Mouse (Mus musculus): ENCODE data around the gene Crtap. TPM values are rescaled to one million over a fixed set of nuclear protein-coding genes. Genes with fewer than 3 reads are reported as not detected.

Crtap gene
- total RNA-seq, 1 experiment = 106 TPM

GRCm38 (mm10) chr9:114418187-114418586, 27.7 kb upstream of the Crtap start:
- TF ChIP-seq CHD2 (IDR thresholded peaks at IDR 0.05; ENCODE audit: low read depth, low read length) (no peak), ZC3H11A (IDR thresholded peaks at IDR 0.05; ENCODE audit: borderline replicate concordance, low read depth, low read length) (no peak)
- peaks cover 48% of the 10 kb centered on the region for H3K36me3 ChIP-seq (ENCODE audit: control insufficient read depth, insufficient read depth, low read length, poor library complexity, severe bottlenecking)
- in situ Hi-C loops (cut with MboI; ENCODE audit: low sequenced_read_pairs in 2 of 2, unreplicated experiment in 2 of 2) = no loop called here
- no peak for DNase-seq (ENCODE audit: low read depth, low spot score)
- H3K9me3 ChIP-seq (ENCODE audit: control insufficient read depth, insufficient read depth, low read depth, low read length) = peaks cover 35% of the 10 kb centered on the region
- no peak overlapping the region for H3K4me3 ChIP-seq (ENCODE audit: insufficient read depth in 1 of 2, low read depth in 1 of 2, low read length in 2 of 2, poor library complexity in 1 of 2, severe bottlenecking in 1 of 2)
- no peak overlapping the region for H3K9ac ChIP-seq (ENCODE audit: insufficient read depth, low read depth, low read length, poor library complexity, severe bottlenecking)
- H3K27ac ChIP-seq (ENCODE audit: insufficient read depth, low read depth, low read length, poor library complexity, severe bottlenecking) = no peak overlapping the region
- peaks cover 0 to 3% of the 10 kb centered on the region in 2 experiments; a peak in 1 of 4 replicates for H3K4me1 ChIP-seq (ENCODE audit: control insufficient read depth in 2 of 2, insufficient read depth in 2 of 2, low read length in 2 of 2, poor library complexity in 1 of 2)

GRCm38 (mm10) chr9:114416646-114417517, 26.4 kb upstream of the Crtap start:
- no peak overlapping the region; the same call in 1 of the 2 replicates for H3K27ac ChIP-seq (ENCODE audit: insufficient read depth, low read depth, low read length, poor library complexity, severe bottlenecking)
- peaks cover 56% of the 10 kb centered on the region for H3K36me3 ChIP-seq (ENCODE audit: control insufficient read depth, insufficient read depth, low read length, poor library complexity, severe bottlenecking)
- no peak overlapping the region for H3K4me3 ChIP-seq (ENCODE audit: insufficient read depth in 1 of 2, low read depth in 1 of 2, low read length in 2 of 2, poor library complexity in 1 of 2, severe bottlenecking in 1 of 2)
- peaks cover 38% of the 10 kb centered on the region for H3K9me3 ChIP-seq (ENCODE audit: control insufficient read depth, insufficient read depth, low read depth, low read length)
- in situ Hi-C loops (cut with MboI; ENCODE audit: low sequenced_read_pairs in 2 of 2, unreplicated experiment in 2 of 2) = no loop called here
- TF ChIP-seq MAFK (IDR thresholded peaks at IDR 0.05; ENCODE audit: insufficient read depth, low read depth, low read length) (no peak), HCFC1 (IDR thresholded peaks at IDR 0.05; ENCODE audit: borderline replicate concordance, insufficient read depth, low read length) (no peak), ZC3H11A (IDR thresholded peaks at IDR 0.05; ENCODE audit: borderline replicate concordance, low read depth, low read length) (no peak), ZNF384 (IDR thresholded peaks at IDR 0.05; ENCODE audit: low read depth, low read length) (no peak), CHD2 (IDR thresholded peaks at IDR 0.05; ENCODE audit: low read depth, low read length) (no peak)
- H3K4me1 ChIP-seq (ENCODE audit: control insufficient read depth in 2 of 2, insufficient read depth in 2 of 2, low read length in 2 of 2, poor library complexity in 1 of 2) = peaks cover 0 to 3% of the 10 kb centered on the region in 2 experiments; a peak in 1 of 4 replicates
- H3K9ac ChIP-seq (ENCODE audit: insufficient read depth, low read depth, low read length, poor library complexity, severe bottlenecking) = no peak overlapping the region
- DNase-seq (ENCODE audit: low read depth, low spot score) = no peak

DNA sequence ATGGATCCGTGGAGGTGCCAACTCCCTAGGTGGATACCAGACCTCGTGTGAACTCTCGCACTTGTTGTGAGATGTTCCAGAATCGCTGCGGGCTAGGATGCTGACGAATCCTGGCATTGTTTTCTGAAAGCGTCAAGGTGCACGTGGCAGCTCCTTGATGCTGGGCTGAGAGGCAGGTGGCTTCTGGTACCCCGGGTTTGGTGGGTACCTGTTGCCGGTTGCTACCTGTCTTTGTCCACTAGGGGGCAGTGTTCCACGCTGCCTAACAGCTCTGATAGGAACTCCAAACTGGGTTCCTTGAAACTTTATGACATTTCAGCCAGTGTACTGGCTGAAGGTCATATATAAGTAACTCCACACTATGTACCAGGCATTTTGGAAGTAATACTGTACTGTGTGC, 25.2 kb upstream of the Crtap start:
- in situ Hi-C loops (cut with MboI; ENCODE audit: low sequenced_read_pairs in 2 of 2, unreplicated experiment in 2 of 2) = no loop called here
- Histone ChIP-seq H3K9me3 (ENCODE audit: control insufficient read depth, insufficient read depth, low read depth, low read length) (peaks cover 42% of the 10 kb centered on the region), H3K4me1 (ENCODE audit: control insufficient read depth in 2 of 2, insufficient read depth in 2 of 2, low read length in 2 of 2, poor library complexity in 1 of 2) (peaks cover 0 to 3% of the 10 kb centered on the region in 2 experiments; a peak in 1 of 4 replicates), H3K36me3 (ENCODE audit: control insufficient read depth, insufficient read depth, low read length, poor library complexity, severe bottlenecking) (peaks cover 59% of the 10 kb centered on the region), H3K9ac (ENCODE audit: insufficient read depth, low read depth, low read length, poor library complexity, severe bottlenecking) (no peak overlapping the region), H3K27ac (ENCODE audit: insufficient read depth, low read depth, low read length, poor library complexity, severe bottlenecking) (no peak overlapping the region), H3K4me3 (ENCODE audit: insufficient read depth in 1 of 2, low read depth in 1 of 2, low read length in 2 of 2, poor library complexity in 1 of 2, severe bottlenecking in 1 of 2) (no peak overlapping the region)
- TF ChIP-seq HCFC1 (IDR thresholded peaks at IDR 0.05; ENCODE audit: borderline replicate concordance, insufficient read depth, low read length) = no peak
- no peak for TF ChIP-seq MAFK (IDR thresholded peaks at IDR 0.05; ENCODE audit: insufficient read depth, low read depth, low read length)
- no peak for TF ChIP-seq CHD2 (IDR thresholded peaks at IDR 0.05; ENCODE audit: low read depth, low read length)
- no peak for TF ChIP-seq ZC3H11A (IDR thresholded peaks at IDR 0.05; ENCODE audit: borderline replicate concordance, low read depth, low read length)
- no peak for TF ChIP-seq ZNF384 (IDR thresholded peaks at IDR 0.05; ENCODE audit: low read depth, low read length)
- no peak for DNase-seq (ENCODE audit: low read depth, low spot score)

- Histone ChIP-seq H3K9me3 (ENCODE audit: control insufficient read depth, insufficient read depth, low read depth, low read length) (peaks cover 42% of the 10 kb centered on the region), H3K4me3 (ENCODE audit: insufficient read depth in 1 of 2, low read depth in 1 of 2, low read length in 2 of 2, poor library complexity in 1 of 2, severe bottlenecking in 1 of 2) (no peak overlapping the region), H3K9ac (ENCODE audit: insufficient read depth, low read depth, low read length, poor library complexity, severe bottlenecking) (no peak overlapping the region), H3K4me1 (ENCODE audit: control insufficient read depth in 2 of 2, insufficient read depth in 2 of 2, low read length in 2 of 2, poor library complexity in 1 of 2) (no peaks in the 10 kb centered on the region), H3K27ac (ENCODE audit: insufficient read depth, low read depth, low read length, poor library complexity, severe bottlenecking) (no peak overlapping the region), H3K36me3 (ENCODE audit: control insufficient read depth, insufficient read depth, low read length, poor library complexity, severe bottlenecking) (peaks cover 67% of the 10 kb centered on the region)
- no peak for DNase-seq (ENCODE audit: low read depth, low spot score)
- TF ChIP-seq MAFK (IDR thresholded peaks at IDR 0.05; ENCODE audit: insufficient read depth, low read depth, low read length) (no peak), ZC3H11A (IDR thresholded peaks at IDR 0.05; ENCODE audit: borderline replicate concordance, low read depth, low read length) (no peak), CHD2 (IDR thresholded peaks at IDR 0.05; ENCODE audit: low read depth, low read length) (no peak), ZNF384 (IDR thresholded peaks at IDR 0.05; ENCODE audit: low read depth, low read length) (no peak)
- in situ Hi-C loops (cut with MboI; ENCODE audit: low sequenced_read_pairs in 2 of 2, unreplicated experiment in 2 of 2) = no loop called here
Measured at GRCm38 (mm10) chr9:114413866-114414265, 23.4 kb upstream of the Crtap start.
